Comparison of ENCODE assay signal across 9 mouse cellular contexts in the genomic region with DNA sequence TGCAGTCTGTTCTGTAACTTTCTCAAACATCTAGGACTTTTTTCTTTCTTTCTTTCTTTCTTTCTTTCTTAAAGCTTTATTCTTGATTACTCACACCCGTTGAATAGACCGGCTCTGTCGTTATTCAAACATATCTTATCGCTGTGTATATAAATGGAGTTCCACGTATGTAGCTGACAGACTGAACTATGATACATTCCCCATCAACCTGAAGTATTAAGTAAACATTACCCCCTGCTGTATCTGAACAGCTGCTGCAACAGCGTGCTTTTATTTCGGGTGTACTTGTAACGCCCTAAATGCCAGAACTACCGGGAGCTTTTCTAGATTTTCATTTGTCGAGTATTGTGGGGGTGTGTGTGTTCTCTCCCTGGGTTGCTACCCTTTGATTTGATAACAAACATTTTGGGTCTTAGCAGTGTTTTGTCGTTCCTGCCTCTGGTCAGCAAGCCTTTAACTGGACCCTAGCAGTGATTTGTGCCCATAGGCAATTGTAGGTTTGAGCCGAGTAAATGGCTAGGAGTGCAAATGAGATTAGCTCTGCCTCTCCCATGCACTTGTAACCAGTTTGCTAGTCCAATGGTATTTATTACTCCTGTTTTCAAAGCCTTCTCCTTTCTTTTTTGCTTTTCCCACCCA. TPM values are rescaled to one million over a fixed set of nuclear protein-coding genes. Genes with fewer than 3 reads are reported as not detected.
DNase-seq lines count a peak whose midpoint lies in the region; ATAC-seq and TF ChIP-seq lines count a peak whose summit lies in the region.
"Had no signal": no experiment of that assay in that cellular context is flagged by ENCODE, and none has a peak within 500 bp of the region (broad histone marks: within the 10 kb centered on the region; RNA-seq: fewer than 3 reads in every experiment).

No protein-coding gene starts in this region.

- H3K27ac ChIP-seq in left cerebral cortex, adult 2 months = no peak overlapping the region
- H3K27ac ChIP-seq in forebrain, embryonic 16.5 days (ENCODE audit: low read length) = no peak overlapping the region
- no peak overlapping the region for H3K27ac ChIP-seq in limb, embryonic 15.5 days
- H3K27ac ChIP-seq in small intestine, adult 2 months (ENCODE audit: insufficient read depth, low read depth, low read length) = peak overlapping the region; percentile 89

- no peak for ATAC-seq in forebrain, embryonic 16.5 days
- ATAC-seq in limb, embryonic 15.5 days (ENCODE audit: insufficient number of reproducible peaks, low FRiP score, low TSS enrichment, low read depth) = no peak

- H3K9ac ChIP-seq in forebrain, embryonic 16.5 days (replicated peaks; ENCODE audit: low read depth, low read length) = no peak overlapping the region
- no peak overlapping the region for H3K9ac ChIP-seq in limb, embryonic 15.5 days

- no peaks in the 10 kb centered on the region for H3K36me3 ChIP-seq in forebrain, embryonic 16.5 days (ENCODE audit: control insufficient read depth, insufficient read depth)
- H3K36me3 ChIP-seq in limb, embryonic 15.5 days = peaks cover 22% of the 10 kb centered on the region
- H3K36me3 ChIP-seq in small intestine, adult 2 months (ENCODE audit: control insufficient read depth, insufficient read depth, low read length) = peaks cover 21% of the 10 kb centered on the region

- DNase-seq in left cerebral cortex, adult 2 months (ENCODE audit: extremely low spot score in 1 of 2, low spot score in 2 of 2) = no peak
- DNase-seq in left cerebral cortex, postnatal 4 days = no peak
- no peak for DNase-seq in B cell, adult 2 months
- no peak for DNase-seq in MN1 (ENCODE audit: low spot score)

- TF ChIP-seq POLR2A in small intestine, adult 2 months (IDR thresholded peaks at IDR 0.05; ENCODE audit: low read depth, low read length) = no peak

- peaks cover 44% of the 10 kb centered on the region for H3K4me1 ChIP-seq in forebrain, embryonic 16.5 days (replicated peaks; ENCODE audit: control insufficient read depth, insufficient read depth, low read length)
- peaks cover 41% of the 10 kb centered on the region for H3K4me1 ChIP-seq in limb, embryonic 15.5 days
- peaks cover 16% of the 10 kb centered on the region for H3K4me1 ChIP-seq in small intestine, adult 2 months (ENCODE audit: control insufficient read depth, insufficient read depth, insufficient read length, low read length)

- no peaks in the 10 kb centered on the region for H3K9me3 ChIP-seq in forebrain, embryonic 16.5 days (ENCODE audit: control insufficient read depth, low read length)
- no peaks in the 10 kb centered on the region for H3K9me3 ChIP-seq in limb, embryonic 15.5 days

- H3K27me3 ChIP-seq in forebrain, embryonic 16.5 days (replicated peaks; ENCODE audit: control insufficient read depth, insufficient read depth, low read length) = no peaks in the 10 kb centered on the region
- no peaks in the 10 kb centered on the region for H3K27me3 ChIP-seq in limb, embryonic 15.5 days
- no peaks in the 10 kb centered on the region for H3K27me3 ChIP-seq in small intestine, adult 2 months (ENCODE audit: control insufficient read depth, insufficient read depth, low read length)
- H3K27me3 ChIP-seq: Patski had no signal

- WGBS in forebrain, embryonic 16.5 days = 34% methylated on average over 12 of the region's 12 CpGs
- WGBS in limb, embryonic 15.5 days = 57% methylated on average over 12 of the region's 12 CpGs
- 16% methylated on average over 12 of the region's 12 CpGs for WGBS in small intestine, adult 2 months

- peak overlapping the region; percentile 76 for H3K4me2 ChIP-seq in forebrain, embryonic 16.5 days (ENCODE audit: low read length)
- H3K4me2 ChIP-seq in limb, embryonic 15.5 days = peak overlapping the region; percentile 95

- H3K4me3 ChIP-seq in left cerebral cortex, adult 2 months = peak overlapping the region; percentile 98; the same call in 1 of the 2 replicates
- no peak overlapping the region for H3K4me3 ChIP-seq in forebrain, embryonic 16.5 days (replicated peaks; ENCODE audit: low read length)
- H3K4me3 ChIP-seq in limb, embryonic 15.5 days = peak overlapping the region; percentile 92
- H3K4me3 ChIP-seq in small intestine, adult 2 months (ENCODE audit: low read depth, low read length) = no peak overlapping the region

- intact Hi-C loops in left cerebral cortex, adult 2 months (cut with DNase I) = no loop called here
- intact Hi-C loops in left cerebral cortex, postnatal 4 days (cut with DNase I) = no loop called here

- TF ChIP-seq CTCF in left cerebral cortex, adult 2 months (IDR thresholded peaks at IDR 0.05) = no peak
- TF ChIP-seq CTCF in small intestine, adult 2 months (IDR thresholded peaks at IDR 0.05; ENCODE audit: extremely low read depth, insufficient read length, insufficient replicate concordance, low read depth, low read length) = no peak

RNA-seq across cellular contexts. Expression of a gene that starts 1.5 kb away (rescaled TPM):
- total RNA-seq in left cerebral cortex, adult 2 months (2021) = 10 to 100 TPM; 53.5 to 59.9 TPM
- total RNA-seq in left cerebral cortex, postnatal 4 days (2021) = 10 to 100 TPM; 49.2 to 49.4 TPM
- polyA plus RNA-seq in forebrain, embryonic 16.5 days (2015; fragmentation: Nextera tagmentation; extraction: Ambion mirVana) = 32.8 and 35.0 TPM in 2 replicates
- 17.9 and 19.0 TPM in 2 replicates for polyA plus RNA-seq in limb, embryonic 15.5 days (2015; fragmentation: Nextera tagmentation; extraction: Ambion mirVana)
- 82.5 and 182 TPM in 2 replicates for polyA plus RNA-seq in small intestine, adult 2 months (2012; rRNA removed)

RNA-seq across cellular contexts. Expression of a gene that starts 1.6 kb away (rescaled TPM):
- 1,000 to 10,000 TPM in 1 of 2 experiments, 100 to 1,000 TPM in 1; 980 to 1,003 TPM for total RNA-seq in left cerebral cortex, adult 2 months (2021)
- 100 to 1,000 TPM; 291 to 313 TPM for total RNA-seq in left cerebral cortex, postnatal 4 days (2021)
- 120 and 129 TPM in 2 replicates for polyA plus RNA-seq in forebrain, embryonic 16.5 days (2015; fragmentation: Nextera tagmentation; extraction: Ambion mirVana)
- polyA plus RNA-seq in limb, embryonic 15.5 days (2015; fragmentation: Nextera tagmentation; extraction: Ambion mirVana) = 29.9 and 31.4 TPM in 2 replicates
- 15.7 and 27.2 TPM in 2 replicates for polyA plus RNA-seq in small intestine, adult 2 months (2012; rRNA removed)

RNA-seq across cellular contexts. Expression of a gene that starts 18.8 kb away (rescaled TPM):
- not detected for total RNA-seq in left cerebral cortex, adult 2 months (2021)
- total RNA-seq in left cerebral cortex, postnatal 4 days (2021) = not detected
- polyA plus RNA-seq in forebrain, embryonic 16.5 days (2015; fragmentation: Nextera tagmentation; extraction: Ambion mirVana) = 0.34 and 0.75 TPM in 2 replicates
- 0.48 and 0.54 TPM in 2 replicates for polyA plus RNA-seq in limb, embryonic 15.5 days (2015; fragmentation: Nextera tagmentation; extraction: Ambion mirVana)
- not detected in 2 replicates for polyA plus RNA-seq in small intestine, adult 2 months (2012; rRNA removed)
- total RNA-seq: hematopoietic stem cell, adult 5-6 weeks had no signal
- polyA plus RNA-seq: Patski had no signal

Comparison
In these comparisons a context has a peak if more than half of its experiments do, and no peak if none do; other contexts are left out.
1. H3K4me3 ChIP-seq: peak in left cerebral cortex, adult 2 months (single experiment) and limb, embryonic 15.5 days (single experiment); none in forebrain, embryonic 16.5 days (single experiment) and small intestine, adult 2 months (single experiment).